Mouse (Mus musculus) limb, embryonic 11.5 days (tissue): ENCODE results near the gene Fbrsl1. TPM values are rescaled to one million over a fixed set of nuclear protein-coding genes. Genes with fewer than 3 reads are reported as not detected.

Source experiments
- ATAC-seq: fragments of 200-750 bp; cut with Nextera tagmentation; 2 replicates; pipeline ENCODE4 v1.8.0; 2017; ENCODE audit warnings: low read depth; ENCODE audit not compliant: insufficient number of reproducible peaks, low FRiP score, low TSS enrichment
- DNase-seq: peaks from one replicate; pipeline ENCODE4 v3.0.0-alpha.2; 2015; ENCODE audit warnings: low spot score
- H3K27ac ChIP-seq: fragments of 300-500 bp; sonication (generic); replicated peaks from 2 replicates; pipeline ENCODE4 v1.5.1; 2014; ENCODE audit warnings: low read depth, mild to moderate bottlenecking, low read length
- H3K27me3 ChIP-seq: fragments of 300-500 bp; sonication (generic); 2 replicates; pipeline ENCODE4 v1.6.1; 2014; ENCODE audit warnings: mild to moderate bottlenecking, low read length, mixed read lengths; ENCODE audit not compliant: control insufficient read depth, insufficient read depth
- H3K36me3 ChIP-seq: fragments of 300-500 bp; sonication (generic); 2 replicates; pipeline ENCODE4 v1.6.1; 2014; ENCODE audit warnings: mild to moderate bottlenecking, low read length, moderate library complexity, mixed read lengths; ENCODE audit not compliant: control insufficient read depth, insufficient read depth
- H3K4me1 ChIP-seq: fragments of 300-500 bp; sonication (generic); 2 replicates; pipeline ENCODE4 v1.6.1; 2014; ENCODE audit warnings: low read length, mixed read lengths; ENCODE audit not compliant: control insufficient read depth, insufficient read depth
- H3K4me2 ChIP-seq: fragments of 300-500 bp; sonication (generic); 2 replicates; pipeline ENCODE4 v1.6.1; 2014; ENCODE audit warnings: low read depth, mild to moderate bottlenecking, moderate library complexity; ENCODE audit not compliant: severe bottlenecking
- H3K4me3 ChIP-seq: fragments of 300-500 bp; sonication (generic); 2 replicates; pipeline ENCODE4 v1.5.1; 2014; ENCODE audit warnings: low read depth, low read length
- H3K9ac ChIP-seq: fragments of 300-500 bp; sonication (generic); 2 replicates; pipeline ENCODE4 v1.6.1; 2014; ENCODE audit warnings: mild to moderate bottlenecking, low read length
- H3K9me3 ChIP-seq: fragments of 300-500 bp; sonication (generic); 2 replicates; pipeline ENCODE4 v1.6.1; 2016; ENCODE audit warnings: low read length; ENCODE audit not compliant: control insufficient read depth
- WGBS: fragments of 180-500 bp; shearing (Covaris S2); extraction: QIAGEN DNeasy Blood & Tissue Kit; methylation state at CpG from one replicate; pipeline ENCODE4 v1.1.7; 2014; 5-methylcytosine and 5-hydroxymethylcytosine counted together
- polyA plus RNA-seq: library from polyadenylated mRNA; unstranded; fragments of >200 nt; fragmentation: Nextera tagmentation; extraction: Ambion mirVana; gene quantifications from 2 replicates; pipeline ENCODE4 v1.2.1, GENCODE M21; 2014

Gene Fbrsl1
- polyA plus RNA-seq, 1 experiment from 2014 or later, result 23.3 TPM

GRCm38 (mm10) chr5:110416825-110417401 lies 31.4 kb downstream of the Fbrsl1 start:
- Histone ChIP-seq H3K27ac (no peak overlapping the region), H3K4me3 (no peak overlapping the region), H3K4me2 (no peak overlapping the region), H3K36me3 (no peaks in the 10 kb centered on the region), H3K9ac (no peak overlapping the region), H3K4me1 (peaks cover 18% of the 10 kb centered on the region), H3K9me3 (no peaks in the 10 kb centered on the region), H3K27me3 (no peaks in the 10 kb centered on the region)
- ATAC-seq (no peak), DNase-seq (peak; percentile 37)
- 13% methylated on average over 7 of the region's 7 CpGs for WGBS

GRCm38 (mm10) chr5:110415806-110416700 lies 32.2 kb downstream of the Fbrsl1 start:
- Histone ChIP-seq H3K27me3 (no peaks in the 10 kb centered on the region), H3K36me3 (no peaks in the 10 kb centered on the region), H3K27ac (no peak overlapping the region), H3K4me3 (no peak overlapping the region), H3K4me1 (peaks cover 18% of the 10 kb centered on the region), H3K9ac (no peak overlapping the region; the same call in 1 of the 2 replicates), H3K9me3 (no peaks in the 10 kb centered on the region), H3K4me2 (no peak overlapping the region)
- WGBS, result 47% methylated on average over 13 of the region's 13 CpGs
- ATAC-seq, result no peak
- no peak for DNase-seq

- ATAC-seq, result peak; percentile 52
- peaks cover 18% of the 10 kb centered on the region for H3K4me1 ChIP-seq
These were observed 33.3 kb downstream of the Fbrsl1 start for GRCm38 (mm10) chr5:110415022-110415421.

DNA sequence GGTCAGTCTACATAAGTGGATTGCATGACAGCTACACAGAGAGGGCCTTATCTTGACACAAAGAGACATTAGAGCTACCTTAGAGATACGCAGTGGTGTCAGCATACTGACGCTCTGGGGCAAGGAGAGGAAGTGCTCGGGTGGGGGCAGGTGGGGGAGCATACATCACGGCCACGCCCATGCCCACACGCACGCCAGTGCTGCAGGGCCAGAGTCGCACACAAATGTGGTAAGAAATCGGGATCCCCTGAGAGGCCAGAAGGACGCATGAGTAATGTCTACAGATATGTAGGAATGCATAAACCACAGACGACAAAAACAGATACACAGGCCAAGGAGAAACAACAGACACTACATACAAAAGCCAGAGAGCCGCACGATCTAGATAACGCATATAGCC lies 35.3 kb downstream of the Fbrsl1 start:
- no peak overlapping the region for H3K4me3 ChIP-seq
- H3K36me3 ChIP-seq, result no peaks in the 10 kb centered on the region
- H3K9ac ChIP-seq, result no peak overlapping the region
- no peak overlapping the region for H3K27ac ChIP-seq
- H3K4me1 ChIP-seq, result peaks cover 18% of the 10 kb centered on the region
- no peak overlapping the region for H3K4me2 ChIP-seq
- no peaks in the 10 kb centered on the region for H3K9me3 ChIP-seq
- DNase-seq, result no peak
- H3K27me3 ChIP-seq, result no peaks in the 10 kb centered on the region
- no peak for ATAC-seq
- WGBS, result 94% methylated on average over 14 of the region's 14 CpGs

More at GRCm38 (mm10) chr5:110415022-110415421, 33.3 kb downstream of the Fbrsl1 start:
- DNase-seq, result peak; percentile 54
- 22% methylated on average over 5 of the region's 5 CpGs for WGBS
- no peak overlapping the region for H3K4me3 ChIP-seq
- H3K9ac ChIP-seq, result no peak overlapping the region
- no peaks in the 10 kb centered on the region for H3K36me3 ChIP-seq
- no peak overlapping the region for H3K27ac ChIP-seq
- no peaks in the 10 kb centered on the region for H3K27me3 ChIP-seq
- no peak overlapping the region for H3K4me2 ChIP-seq
- no peaks in the 10 kb centered on the region for H3K9me3 ChIP-seq

- WGBS, result 81% methylated on average over 5 of the region's 5 CpGs
- Histone ChIP-seq H3K36me3 (no peaks in the 10 kb centered on the region), H3K4me2 (no peak overlapping the region), H3K9me3 (no peaks in the 10 kb centered on the region), H3K9ac (no peak overlapping the region), H3K27ac (no peak overlapping the region), H3K4me3 (no peak overlapping the region), H3K4me1 (no peaks in the 10 kb centered on the region), H3K27me3 (no peaks in the 10 kb centered on the region)
- DNase-seq (no peak), ATAC-seq (no peak)
These were observed 37.9 kb downstream of the Fbrsl1 start for GRCm38 (mm10) chr5:110410386-110410785.

GRCm38 (mm10) chr5:110408967-110409366 lies 39.3 kb downstream of the Fbrsl1 start:
- H3K27me3 ChIP-seq, result no peaks in the 10 kb centered on the region
- 54% methylated on average over 2 of the region's 2 CpGs for WGBS
- no peak overlapping the region for H3K27ac ChIP-seq
- DNase-seq (no peak), ATAC-seq (no peak)
- no peaks in the 10 kb centered on the region for H3K36me3 ChIP-seq
- no peak overlapping the region for H3K9ac ChIP-seq
- no peaks in the 10 kb centered on the region for H3K4me1 ChIP-seq
- no peak overlapping the region for H3K4me3 ChIP-seq
- H3K9me3 ChIP-seq, result no peaks in the 10 kb centered on the region
- no peak overlapping the region for H3K4me2 ChIP-seq

DNA sequence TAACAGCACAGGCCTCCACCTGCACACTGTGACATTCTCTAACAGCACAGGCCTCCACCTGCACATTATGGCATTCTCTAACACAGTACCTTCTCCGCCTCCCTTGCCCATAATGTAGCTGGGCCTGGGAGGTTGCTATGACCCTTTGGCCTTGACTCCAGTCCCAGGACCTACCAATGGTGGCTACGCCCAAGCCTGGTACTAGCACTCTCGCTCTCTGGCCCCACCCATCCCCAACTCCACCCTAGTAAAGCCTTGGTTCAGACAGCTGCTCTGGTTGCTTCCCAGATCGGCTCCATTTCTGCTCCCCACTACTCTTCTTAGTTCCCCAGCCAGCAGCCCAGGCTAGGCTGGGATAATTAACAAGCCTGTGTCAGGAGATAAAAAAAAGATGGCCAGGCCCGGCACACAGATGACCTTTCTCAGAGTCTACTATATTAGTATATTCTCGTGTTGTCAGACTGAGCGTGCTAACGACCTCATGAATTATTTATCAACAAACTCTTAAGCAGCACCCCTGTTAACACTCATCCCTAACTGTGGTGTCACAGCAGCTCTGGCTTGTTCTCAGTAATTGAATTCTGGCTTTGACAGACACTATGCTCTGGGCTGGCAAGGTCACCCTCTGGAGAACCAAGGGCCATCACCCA lies 42.1 kb downstream of the Fbrsl1 start:
- no peak overlapping the region for H3K27ac ChIP-seq
- no peak overlapping the region for H3K9ac ChIP-seq
- H3K4me1 ChIP-seq, result no peaks in the 10 kb centered on the region
- no peaks in the 10 kb centered on the region for H3K9me3 ChIP-seq
- H3K4me3 ChIP-seq, result no peak overlapping the region
- H3K36me3 ChIP-seq, result no peaks in the 10 kb centered on the region
- WGBS, result 50% methylated on average over 8 of the region's 8 CpGs
- no peak for DNase-seq
- no peak for ATAC-seq
- no peaks in the 10 kb centered on the region for H3K27me3 ChIP-seq
- no peak overlapping the region for H3K4me2 ChIP-seq

DNA sequence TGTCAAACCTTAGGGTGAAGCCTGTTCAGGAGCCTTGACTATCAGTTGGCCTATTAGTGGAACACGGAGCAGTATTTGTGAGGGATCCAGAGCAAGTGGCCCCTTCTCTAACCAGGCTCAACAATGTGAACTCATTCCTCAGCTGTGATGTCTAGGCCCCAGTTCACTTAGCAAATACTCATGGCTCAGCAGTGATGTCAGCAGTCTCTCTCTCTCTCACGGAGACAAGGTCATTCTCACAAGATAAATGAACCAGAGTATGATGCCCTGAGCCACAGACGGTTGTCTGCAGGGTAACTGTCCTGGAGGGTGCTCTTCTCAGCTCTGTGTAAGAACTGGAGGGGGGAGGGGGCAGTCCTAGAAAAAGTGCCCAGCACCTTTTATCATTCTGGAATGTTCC lies 44.4 kb downstream of the Fbrsl1 start:
- Histone ChIP-seq H3K9ac (no peak overlapping the region), H3K27me3 (no peaks in the 10 kb centered on the region), H3K4me1 (no peaks in the 10 kb centered on the region), H3K4me3 (no peak overlapping the region), H3K4me2 (no peak overlapping the region), H3K9me3 (no peaks in the 10 kb centered on the region), H3K27ac (no peak overlapping the region), H3K36me3 (no peaks in the 10 kb centered on the region)
- ATAC-seq (no peak), DNase-seq (no peak)
- 68% methylated on average over 3 of the region's 3 CpGs for WGBS
